12 mouse cellular contexts compared by ENCODE assay signal in genomic region chr15:83772460-83772859, GRCm38 (mm10). TPM values are rescaled to one million over a fixed set of nuclear protein-coding genes. Genes with fewer than 3 reads are reported as not detected.
DNase-seq lines count a peak whose midpoint lies in the region; ATAC-seq and TF ChIP-seq lines count a peak whose summit lies in the region.
"Had no signal": no experiment of that assay in that cellular context is flagged by ENCODE, and none has a peak within 500 bp of the region (broad histone marks: within the 10 kb centered on the region; RNA-seq: fewer than 3 reads in every experiment).

No protein-coding gene starts in this region.

- no peaks in the 10 kb centered on the region for H3K79me2 ChIP-seq in liver, adult 2 months (ENCODE audit: control insufficient read depth, insufficient read depth, low read length)

- 0 out of 2 replicates have a peak, but pooled peaks cover under 1% of the 10 kb centered on the region for H3K27me3 ChIP-seq in forebrain, embryonic 13.5 days
- H3K27me3 ChIP-seq in forebrain, embryonic 10.5 days (ENCODE audit: poor library complexity, severe bottlenecking): peaks cover 61% of the 10 kb centered on the region
- H3K27me3 ChIP-seq in liver, adult 2 months (ENCODE audit: control insufficient read depth, insufficient read depth, low read length): no peaks in the 10 kb centered on the region
- H3K27me3 ChIP-seq in liver, postnatal 0 days (ENCODE audit: insufficient read depth, low read length): no peaks in the 10 kb centered on the region

- H3K36me3 ChIP-seq in forebrain, embryonic 13.5 days (ENCODE audit: poor library complexity, severe bottlenecking): no peaks in the 10 kb centered on the region
- H3K36me3 ChIP-seq in forebrain, embryonic 10.5 days (replicated peaks): no peaks in the 10 kb centered on the region
- no peaks in the 10 kb centered on the region for H3K36me3 ChIP-seq in liver, adult 2 months (ENCODE audit: control insufficient read depth, insufficient read depth, low read length)
- no peaks in the 10 kb centered on the region for H3K36me3 ChIP-seq in liver, postnatal 0 days (replicated peaks; ENCODE audit: insufficient read depth, low read length)
- H3K36me3 ChIP-seq: embryonic facial prominence, embryonic 15.5 days; midbrain, embryonic 12.5 days had no signal

- 69% methylated on average over 5 of the region's 5 CpGs for WGBS in forebrain, embryonic 13.5 days
- 80% methylated on average over 5 of the region's 5 CpGs for WGBS in forebrain, embryonic 10.5 days
- WGBS in liver, adult 2 months: 45% methylated on average over 5 of the region's 5 CpGs
- 59% methylated on average over 5 of the region's 5 CpGs for WGBS in liver, postnatal 0 days (ENCODE audit: insufficient replicate concordance)

- no peak overlapping the region for H3K9ac ChIP-seq in forebrain, embryonic 13.5 days
- no peak overlapping the region for H3K9ac ChIP-seq in liver, adult 2 months (ENCODE audit: low read depth, low read length)
- no peak overlapping the region for H3K9ac ChIP-seq in liver, postnatal 0 days (replicated peaks)
- H3K9ac ChIP-seq: embryonic facial prominence, embryonic 15.5 days; midbrain, embryonic 12.5 days had no signal

- peaks cover 33% of the 10 kb centered on the region for H3K4me1 ChIP-seq in forebrain, embryonic 13.5 days
- H3K4me1 ChIP-seq in forebrain, embryonic 10.5 days: peaks cover 48% of the 10 kb centered on the region
- H3K4me1 ChIP-seq in liver, adult 2 months (ENCODE audit: control insufficient read depth, insufficient read depth, low read length): no peaks in the 10 kb centered on the region
- no peaks in the 10 kb centered on the region for H3K4me1 ChIP-seq in liver, postnatal 0 days (ENCODE audit: insufficient read depth)
- H3K4me1 ChIP-seq: embryonic facial prominence, embryonic 15.5 days; midbrain, embryonic 12.5 days had no signal

- intact Hi-C loops in gastrocnemius, postnatal 36 days (cut with DNase I): no loop called here

- H3K4me2 ChIP-seq in forebrain, embryonic 13.5 days: no peak overlapping the region
- H3K4me2 ChIP-seq in liver, postnatal 0 days (ENCODE audit: low read depth, low read length): no peak overlapping the region
- H3K4me2 ChIP-seq: embryonic facial prominence, embryonic 15.5 days; midbrain, embryonic 12.5 days had no signal

- no peak for DNase-seq in forebrain, embryonic 10.5 days (ENCODE audit: extremely low spot score, low spot score)
- peak; percentile 74 for DNase-seq in liver, adult 2 months (ENCODE audit: extremely low read depth, low read depth, low spot score)
- DNase-seq in liver, postnatal 0 days: no peak
- DNase-seq in gastrocnemius, postnatal 36 days: peak; percentile 28 to 30
- peak; percentile 45 for DNase-seq in lung, postnatal 10 days
- DNase-seq in thymus, postnatal 0 days (ENCODE audit: low spot score): no peak
- DNase-seq in embryo, embryonic 10.5 days (ENCODE audit: low spot score): no peak

- no peaks in the 10 kb centered on the region for H3K9me3 ChIP-seq in forebrain, embryonic 13.5 days (replicated peaks)
- no peaks in the 10 kb centered on the region for H3K9me3 ChIP-seq in forebrain, embryonic 10.5 days
- H3K9me3 ChIP-seq in liver, postnatal 0 days (ENCODE audit: low read length): no peaks in the 10 kb centered on the region
- H3K9me3 ChIP-seq: embryonic facial prominence, embryonic 15.5 days; midbrain, embryonic 12.5 days had no signal

- no peak for TF ChIP-seq CTCF in liver, adult 2 months (IDR thresholded peaks at IDR 0.05; ENCODE audit: low read depth, low read length)
- TF ChIP-seq CTCF in liver, postnatal 0 days (IDR thresholded peaks at IDR 0.05; ENCODE audit: low read depth): no peak

- H3K4me3 ChIP-seq in forebrain, embryonic 13.5 days: no peak overlapping the region
- H3K4me3 ChIP-seq in forebrain, embryonic 10.5 days: no peak overlapping the region
- H3K4me3 ChIP-seq in liver, adult 2 months (ENCODE audit: insufficient read depth, low read depth, low read length): no peak overlapping the region
- H3K4me3 ChIP-seq in liver, postnatal 0 days (ENCODE audit: low read depth, low read length): no peak overlapping the region
- H3K4me3 ChIP-seq: embryonic facial prominence, embryonic 15.5 days; midbrain, embryonic 12.5 days had no signal

- ATAC-seq in forebrain, embryonic 13.5 days: 0 out of 2 replicates have a peak, but pooled peaks have one; percentile 36
- no peak for ATAC-seq in liver, postnatal 0 days
- ATAC-seq: activated CD4-positive, CD25-positive, alpha-beta regulatory T cell, adult 4 months had no signal

- no peak for TF ChIP-seq EP300 in liver, postnatal 0 days (IDR thresholded peaks at IDR 0.05; ENCODE audit: low read depth)

- TF ChIP-seq POLR2A in liver, adult 2 months (IDR thresholded peaks at IDR 0.05; ENCODE audit: extremely low read depth, insufficient read depth, low read length): no peak

- H3K27ac ChIP-seq in forebrain, embryonic 13.5 days: peak overlapping the region; percentile 60; the same call in 1 of the 2 replicates
- no peak overlapping the region for H3K27ac ChIP-seq in forebrain, embryonic 10.5 days
- H3K27ac ChIP-seq in liver, adult 2 months (replicated peaks; ENCODE audit: insufficient read depth, low read depth, low read length): no peak overlapping the region
- H3K27ac ChIP-seq in liver, postnatal 0 days (ENCODE audit: low read depth): no peak overlapping the region
- H3K27ac ChIP-seq: embryonic facial prominence, embryonic 15.5 days; midbrain, embryonic 12.5 days had no signal

RNA-seq across cellular contexts. Expression of gene Mpped1, which starts 6.8 kb away (rescaled TPM):
- polyA plus RNA-seq in forebrain, embryonic 13.5 days (2015; fragmentation: Nextera tagmentation; extraction: Ambion mirVana): 84.8 and 104 TPM in 2 replicates
- 33.4 and 35.9 TPM in 2 replicates for polyA plus RNA-seq in forebrain, embryonic 10.5 days (2016; fragmentation: Nextera tagmentation; extraction: Ambion mirVana)
- not detected in 2 replicates for total RNA-seq in liver, adult 2 months (2014; rRNA removed)
- 0.13 TPM in 1 of 2 replicates, not detected in the other for polyA plus RNA-seq in liver, adult 2 months (2012; rRNA removed)
- polyA plus RNA-seq in liver, postnatal 0 days (2015; fragmentation: Nextera tagmentation; extraction: Ambion mirVana): not detected in 2 replicates
- not detected for total RNA-seq in gastrocnemius, postnatal 36 days (2021)
- polyA plus RNA-seq in thymus, postnatal 0 days (2015; fragmentation: Nextera tagmentation; extraction: Ambion mirVana): 0.32 and 0.48 TPM in 2 replicates
- polyA plus RNA-seq: activated CD4-positive, CD25-positive, alpha-beta regulatory T cell, adult 4 months; C2C12 had no signal

RNA-seq across cellular contexts. Expression of gene Scube1, which starts 47.6 kb away (rescaled TPM):
- 10.7 and 13.0 TPM in 2 replicates for polyA plus RNA-seq in forebrain, embryonic 13.5 days (2015; fragmentation: Nextera tagmentation; extraction: Ambion mirVana)
- 58.7 and 68.0 TPM in 2 replicates for polyA plus RNA-seq in forebrain, embryonic 10.5 days (2016; fragmentation: Nextera tagmentation; extraction: Ambion mirVana)
- 0.18 and 0.27 TPM in 2 replicates for total RNA-seq in liver, adult 2 months (2014; rRNA removed)
- polyA plus RNA-seq in liver, adult 2 months (2012; rRNA removed): 0.13 and 0.27 TPM in 2 replicates
- polyA plus RNA-seq in liver, postnatal 0 days (2015; fragmentation: Nextera tagmentation; extraction: Ambion mirVana): 0.25 and 0.41 TPM in 2 replicates
- total RNA-seq in gastrocnemius, postnatal 36 days (2021): under 1 TPM; 0.38 to 0.76 TPM
- 0.13 and 0.35 TPM in 2 replicates for polyA plus RNA-seq in thymus, postnatal 0 days (2015; fragmentation: Nextera tagmentation; extraction: Ambion mirVana)
- polyA plus RNA-seq: activated CD4-positive, CD25-positive, alpha-beta regulatory T cell, adult 4 months; C2C12 had no signal

Comparison
In these comparisons a context has a peak if more than half of its experiments do, and no peak if none do; other contexts are left out.
1. DNase-seq: peak in liver, adult 2 months (single experiment), gastrocnemius, postnatal 36 days (2 of 2) and lung, postnatal 10 days (single experiment); none in forebrain, embryonic 10.5 days (single experiment), liver, postnatal 0 days (single experiment), thymus, postnatal 0 days (single experiment) and embryo, embryonic 10.5 days (single experiment).
2. RNA of gene Mpped1, which starts 6.8 kb away (polyA plus RNA-seq): 84.8 to 104 TPM in forebrain, embryonic 13.5 days and 33.4 to 35.9 TPM in forebrain, embryonic 10.5 days; 0.32 to 0.48 TPM in thymus, postnatal 0 days, 0.13 TPM in liver, adult 2 months and not detected in liver, postnatal 0 days; every median in the first group is over 10 times any median in the second.